Mouse (Mus musculus) hindbrain, embryonic 10.5 days (tissue): ENCODE measurements around the gene Lnp1. TPM values are rescaled to one million over a fixed set of nuclear protein-coding genes. Genes with fewer than 3 reads are reported as not detected.

Experiments
- DNase-seq: peaks from one replicate; pipeline ENCODE4 v3.0.0-alpha.2; 2017; ENCODE audit warnings: low spot score
- H3K27ac ChIP-seq: fragments of 300-500 bp; sonication (generic); 2 replicates; pipeline ENCODE4 v1.5.1; 2016; ENCODE audit warnings: mild to moderate bottlenecking, moderate library complexity
- H3K27me3 ChIP-seq: fragments of 300-500 bp; sonication (generic); 2 replicates; pipeline ENCODE4 v1.6.1; 2016; ENCODE audit warnings: mild to moderate bottlenecking; ENCODE audit not compliant: poor library complexity, insufficient read depth, severe bottlenecking
- H3K36me3 ChIP-seq: fragments of 300-500 bp; sonication (generic); 2 replicates; pipeline ENCODE4 v1.6.1; 2016; ENCODE audit warnings: mild to moderate bottlenecking, moderate library complexity
- H3K4me1 ChIP-seq: fragments of 300-500 bp; sonication (generic); replicated peaks from 2 replicates; pipeline ENCODE4 v1.6.1; 2016; ENCODE audit warnings: mild to moderate bottlenecking
- H3K4me3 ChIP-seq: fragments of 300-500 bp; sonication (generic); 2 replicates; pipeline ENCODE4 v1.5.1; 2016; ENCODE audit warnings: mild to moderate bottlenecking, moderate library complexity
- H3K9me3 ChIP-seq: fragments of 300-500 bp; sonication (generic); 2 replicates; pipeline ENCODE4 v1.6.1; 2016; ENCODE audit warnings: mild to moderate bottlenecking, moderate library complexity
- WGBS: fragments of 180-500 bp; shearing (Covaris S2); methylation state at CpG from one replicate; pipeline ENCODE4 v1.1.7; 2016; 5-methylcytosine and 5-hydroxymethylcytosine counted together
- polyA plus RNA-seq: library from polyadenylated mRNA; unstranded; fragments of >200 nt; fragmentation: Nextera tagmentation; extraction: Ambion mirVana; gene quantifications from 2 replicates; pipeline ENCODE4 v1.2.1, GENCODE M21; 2016

The Lnp1 gene
- polyA plus RNA-seq, 1 experiment from 2014 or later: not detected

DNA sequence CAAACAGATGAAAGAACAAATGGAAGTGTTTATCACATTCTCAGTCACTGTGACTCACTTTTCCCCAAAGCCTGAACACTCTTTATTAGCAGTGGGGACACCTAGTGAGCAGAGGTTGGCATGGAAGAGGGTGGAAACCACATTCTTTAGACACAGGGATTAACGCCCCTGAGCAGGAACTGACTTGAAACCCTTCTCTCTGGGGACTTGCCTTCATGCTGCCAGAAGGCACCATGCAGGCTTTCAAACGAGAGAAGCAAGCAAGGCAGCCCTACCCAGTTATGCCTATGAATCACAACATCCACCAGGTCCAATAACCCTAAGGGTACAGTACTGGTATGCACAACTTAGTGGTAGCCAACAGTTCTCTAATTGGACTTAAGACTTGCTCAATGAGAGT lies 54.5 kb downstream of the Lnp1 start:
- no peak overlapping the region for H3K27ac ChIP-seq
- no peak overlapping the region for H3K4me3 ChIP-seq
- 31% methylated on average over 2 of the region's 2 CpGs for WGBS
- H3K9me3 ChIP-seq: no peaks in the 10 kb centered on the region
- no peaks in the 10 kb centered on the region for H3K27me3 ChIP-seq
- H3K36me3 ChIP-seq: no peaks in the 10 kb centered on the region
- no peak for DNase-seq
- no peaks in the 10 kb centered on the region for H3K4me1 ChIP-seq

DNA sequence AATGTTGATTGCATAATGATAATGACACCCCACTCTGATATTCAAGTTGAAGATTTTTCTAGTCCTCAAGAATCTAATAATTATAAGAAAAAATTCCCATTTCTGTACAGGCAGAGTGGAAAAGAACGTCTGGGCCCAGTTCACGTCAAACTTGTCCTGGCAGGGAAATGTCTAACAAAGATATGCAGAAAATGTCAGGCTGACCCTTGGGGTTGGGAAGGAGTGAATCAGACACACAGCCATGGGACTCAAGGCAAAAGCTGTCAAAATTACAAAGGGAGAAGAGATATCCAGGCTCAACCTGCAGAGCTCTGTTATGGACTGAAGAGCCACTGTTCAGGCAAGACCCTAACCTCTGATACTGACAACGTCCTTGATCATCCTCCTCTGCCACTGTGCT lies 57.4 kb downstream of the Lnp1 start:
- 76% methylated on average over 3 of the region's 3 CpGs for WGBS
- Histone ChIP-seq H3K4me3 (no peak overlapping the region), H3K4me1 (no peaks in the 10 kb centered on the region), H3K36me3 (no peaks in the 10 kb centered on the region), H3K27me3 (no peaks in the 10 kb centered on the region), H3K27ac (no peak overlapping the region), H3K9me3 (no peaks in the 10 kb centered on the region)
- no peak for DNase-seq

DNA sequence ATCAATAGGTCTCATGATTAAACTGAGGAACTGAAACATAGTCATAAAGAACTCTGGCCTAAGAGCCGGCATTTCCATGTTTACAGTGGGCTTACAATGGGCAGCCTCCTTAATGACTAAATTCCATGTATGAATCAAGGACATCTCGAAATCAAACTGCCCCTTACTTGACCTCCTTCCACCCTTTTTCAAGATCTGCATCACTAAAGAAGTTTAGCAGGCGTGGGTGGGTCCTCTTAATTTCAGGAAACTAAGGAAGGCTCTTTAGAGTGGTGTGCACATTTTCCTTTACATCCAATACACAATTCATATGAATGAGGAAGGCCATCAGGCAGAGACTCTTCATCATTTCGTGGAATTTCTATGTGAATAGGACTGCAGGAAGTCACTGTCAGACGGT lies 59.5 kb downstream of the Lnp1 start:
- Histone ChIP-seq H3K9me3 (no peaks in the 10 kb centered on the region), H3K36me3 (no peaks in the 10 kb centered on the region), H3K27me3 (no peaks in the 10 kb centered on the region), H3K27ac (no peak overlapping the region), H3K4me1 (no peaks in the 10 kb centered on the region), H3K4me3 (no peak overlapping the region)
- WGBS: 84% methylated on average over 5 of the region's 5 CpGs
- DNase-seq: no peak

DNA sequence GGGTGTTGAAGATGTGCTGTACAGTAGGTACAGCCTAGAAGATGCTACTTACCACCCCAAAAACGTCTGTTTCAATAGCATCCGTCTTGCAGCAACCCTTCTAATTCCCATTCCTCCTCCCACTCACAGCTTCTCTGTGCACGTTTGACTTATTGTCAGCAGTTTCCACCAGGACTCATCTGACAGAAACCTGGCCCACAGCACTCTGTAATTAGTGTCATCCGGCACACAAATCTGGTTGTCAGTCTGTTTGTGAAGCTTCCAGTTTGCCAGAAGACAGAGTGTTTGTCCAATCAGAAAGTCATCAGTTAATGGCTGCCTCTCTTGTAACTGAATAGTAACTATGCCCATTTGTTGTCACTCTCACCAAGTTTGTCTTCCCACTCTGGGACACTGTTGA lies 60.3 kb downstream of the Lnp1 start:
- Histone ChIP-seq H3K36me3 (no peaks in the 10 kb centered on the region), H3K4me3 (no peak overlapping the region), H3K27ac (no peak overlapping the region), H3K9me3 (no peaks in the 10 kb centered on the region), H3K4me1 (no peaks in the 10 kb centered on the region), H3K27me3 (no peaks in the 10 kb centered on the region)
- no peak for DNase-seq
- 79% methylated on average over 4 of the region's 4 CpGs for WGBS

Other genes with a start within 250 kb of the Lnp1 start
- 180 and 183 TPM in 2 replicates for gene Tfg, start 210.6 kb downstream of the Lnp1 start, polyA plus RNA-seq
- gene Adgrg7, start 132.2 kb downstream of the Lnp1 start, polyA plus RNA-seq: not detected in 2 replicates
- gene Tmem45a, start 41.9 kb downstream of the Lnp1 start, polyA plus RNA-seq: 5.4 and 7.9 TPM in 2 replicates
- not detected in 2 replicates for gene Tmem45a2, start 143.3 kb upstream of the Lnp1 start, polyA plus RNA-seq
- 48.3 and 48.9 TPM in 2 replicates for gene Tomm70a, start 193.6 kb upstream of the Lnp1 start, polyA plus RNA-seq
- 45.6 and 47.9 TPM in 2 replicates for gene Nit2, start 239.3 kb upstream of the Lnp1 start, polyA plus RNA-seq